Mouse (Mus musculus): ENCODE data around the gene Cfap45. TPM values are rescaled to one million over a fixed set of nuclear protein-coding genes. Genes with fewer than 3 reads are reported as not detected.

Gene Cfap45
- polyA plus RNA-seq, 1 experiment from 2014 or later: 1.1 TPM

GRCm38 (mm10) chr1:172484236-172484635 is 36.4 kb upstream of the Cfap45 start:
- H3K9me3 ChIP-seq: no peaks in the 10 kb centered on the region
- ATAC-seq (ENCODE audit: insufficient number of reproducible peaks, insufficient read depth, low FRiP score, low TSS enrichment): no peak
- H3K27me3 ChIP-seq: no peaks in the 10 kb centered on the region
- H3K36me3 ChIP-seq: peaks cover 11% of the 10 kb centered on the region; the same call in 1 of the 2 replicates
- 0 out of 2 replicates have a peak overlapping the region, but pooled peaks have one; percentile 6 for H3K9ac ChIP-seq
- H3K27ac ChIP-seq: no peak overlapping the region
- peak overlapping the region; percentile 68 for H3K4me3 ChIP-seq
- WGBS: 44% methylated on average over 11 of the region's 11 CpGs
- peak overlapping the region; percentile 86 for H3K4me2 ChIP-seq (replicated peaks)
- peaks cover 48% of the 10 kb centered on the region for H3K4me1 ChIP-seq

DNA sequence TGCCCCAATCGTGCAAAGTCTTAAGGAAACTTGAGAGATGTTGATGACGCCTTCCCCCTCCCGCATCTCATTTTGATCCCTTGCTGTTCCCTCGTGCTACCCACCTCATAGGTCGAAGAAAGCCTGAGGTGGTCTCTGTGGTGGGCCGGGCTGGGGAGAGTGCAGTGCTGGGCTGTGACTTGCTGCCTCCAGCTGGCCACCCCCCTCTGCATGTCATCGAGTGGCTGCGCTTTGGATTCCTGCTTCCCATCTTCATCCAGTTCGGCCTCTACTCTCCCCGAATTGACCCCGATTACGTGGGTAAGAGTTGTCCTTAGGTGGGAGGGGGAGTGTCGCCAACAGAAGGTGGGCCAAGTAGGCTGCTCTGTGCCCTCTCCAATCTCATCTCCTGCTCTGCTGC is 35.9 kb upstream of the Cfap45 start:
- no peaks in the 10 kb centered on the region for H3K9me3 ChIP-seq
- no peaks in the 10 kb centered on the region for H3K27me3 ChIP-seq
- peak overlapping the region; percentile 68 for H3K4me3 ChIP-seq
- no peak for ATAC-seq (ENCODE audit: insufficient number of reproducible peaks, insufficient read depth, low FRiP score, low TSS enrichment)
- H3K4me1 ChIP-seq: peaks cover 48% of the 10 kb centered on the region
- H3K36me3 ChIP-seq: peaks cover 15% of the 10 kb centered on the region; the same call in 1 of the 2 replicates
- WGBS: 52% methylated on average over 13 of the region's 13 CpGs
- no peak overlapping the region for H3K27ac ChIP-seq
- 0 out of 2 replicates have a peak overlapping the region, but pooled peaks have one; percentile 6 for H3K9ac ChIP-seq
- peak overlapping the region; percentile 86 for H3K4me2 ChIP-seq (replicated peaks)

GRCm38 (mm10) chr1:172485821-172486220 is 34.8 kb upstream of the Cfap45 start:
- Histone ChIP-seq H3K27me3 (no peaks in the 10 kb centered on the region), H3K4me3 (0 out of 2 replicates have a peak overlapping the region, but pooled peaks have one; percentile 9), H3K27ac (peak overlapping the region; percentile 24; the same call in 1 of the 2 replicates), H3K36me3 (peaks cover 15% of the 10 kb centered on the region; the same call in 1 of the 2 replicates), H3K9ac (no peak overlapping the region), H3K9me3 (no peaks in the 10 kb centered on the region), H3K4me2 (replicated peaks) (peak overlapping the region; percentile 86), H3K4me1 (peaks cover 53% of the 10 kb centered on the region)
- WGBS: 19% methylated on average over 6 of the region's 6 CpGs
- ATAC-seq (ENCODE audit: insufficient number of reproducible peaks, insufficient read depth, low FRiP score, low TSS enrichment): no peak

GRCm38 (mm10) chr1:172486236-172486635 is 34.4 kb upstream of the Cfap45 start:
- H3K9me3 ChIP-seq: no peaks in the 10 kb centered on the region
- peak overlapping the region; percentile 86 for H3K4me2 ChIP-seq (replicated peaks)
- H3K36me3 ChIP-seq: peaks cover 18% of the 10 kb centered on the region; the same call in 1 of the 2 replicates
- ATAC-seq (ENCODE audit: insufficient number of reproducible peaks, insufficient read depth, low FRiP score, low TSS enrichment): no peak
- peak overlapping the region; percentile 24; the same call in 1 of the 2 replicates for H3K27ac ChIP-seq
- H3K27me3 ChIP-seq: no peaks in the 10 kb centered on the region
- H3K9ac ChIP-seq: no peak overlapping the region
- WGBS: 29% methylated on average over 4 of the region's 4 CpGs
- H3K4me3 ChIP-seq: 0 out of 2 replicates have a peak overlapping the region, but pooled peaks have one; percentile 9
- peaks cover 53% of the 10 kb centered on the region for H3K4me1 ChIP-seq

- no peak for ATAC-seq (ENCODE audit: insufficient number of reproducible peaks, insufficient read depth, low FRiP score, low TSS enrichment)
- Histone ChIP-seq H3K4me3 (0 out of 2 replicates have a peak overlapping the region, but pooled peaks have one; percentile 9), H3K4me2 (replicated peaks) (peak overlapping the region; percentile 86), H3K27me3 (no peaks in the 10 kb centered on the region), H3K27ac (peak overlapping the region; percentile 24; the same call in 1 of the 2 replicates), H3K9ac (no peak overlapping the region), H3K9me3 (no peaks in the 10 kb centered on the region), H3K36me3 (peaks cover 22% of the 10 kb centered on the region; the same call in 1 of the 2 replicates), H3K4me1 (peaks cover 53% of the 10 kb centered on the region)
- WGBS: 59% methylated on average over 5 of the region's 5 CpGs
Observed at GRCm38 (mm10) chr1:172486651-172487050, 34.0 kb upstream of the Cfap45 start.

- Histone ChIP-seq H3K9ac (no peak overlapping the region), H3K9me3 (no peaks in the 10 kb centered on the region), H3K36me3 (peaks cover 33% of the 10 kb centered on the region; the same call in 1 of the 2 replicates), H3K4me1 (peaks cover 49% of the 10 kb centered on the region), H3K4me3 (no peak overlapping the region), H3K4me2 (replicated peaks) (no peak overlapping the region), H3K27ac (no peak overlapping the region), H3K27me3 (no peaks in the 10 kb centered on the region)
- WGBS: 75% methylated on average over 4 of the region's 4 CpGs
- ATAC-seq (ENCODE audit: insufficient number of reproducible peaks, insufficient read depth, low FRiP score, low TSS enrichment): no peak
Observed at GRCm38 (mm10) chr1:172487859-172488258, 32.7 kb upstream of the Cfap45 start.

- H3K36me3 ChIP-seq: peaks cover 42% of the 10 kb centered on the region
- 89% methylated on average over 7 of the region's 7 CpGs for WGBS
- no peak overlapping the region for H3K9ac ChIP-seq
- H3K4me1 ChIP-seq: peaks cover 39% of the 10 kb centered on the region
- no peak overlapping the region for H3K4me2 ChIP-seq (replicated peaks)
- H3K27ac ChIP-seq: no peak overlapping the region
- no peaks in the 10 kb centered on the region for H3K9me3 ChIP-seq
- ATAC-seq (ENCODE audit: insufficient number of reproducible peaks, insufficient read depth, low FRiP score, low TSS enrichment): no peak
- H3K4me3 ChIP-seq: no peak overlapping the region
- no peaks in the 10 kb centered on the region for H3K27me3 ChIP-seq
Observed at GRCm38 (mm10) chr1:172488831-172489230, 31.8 kb upstream of the Cfap45 start.

DNA sequence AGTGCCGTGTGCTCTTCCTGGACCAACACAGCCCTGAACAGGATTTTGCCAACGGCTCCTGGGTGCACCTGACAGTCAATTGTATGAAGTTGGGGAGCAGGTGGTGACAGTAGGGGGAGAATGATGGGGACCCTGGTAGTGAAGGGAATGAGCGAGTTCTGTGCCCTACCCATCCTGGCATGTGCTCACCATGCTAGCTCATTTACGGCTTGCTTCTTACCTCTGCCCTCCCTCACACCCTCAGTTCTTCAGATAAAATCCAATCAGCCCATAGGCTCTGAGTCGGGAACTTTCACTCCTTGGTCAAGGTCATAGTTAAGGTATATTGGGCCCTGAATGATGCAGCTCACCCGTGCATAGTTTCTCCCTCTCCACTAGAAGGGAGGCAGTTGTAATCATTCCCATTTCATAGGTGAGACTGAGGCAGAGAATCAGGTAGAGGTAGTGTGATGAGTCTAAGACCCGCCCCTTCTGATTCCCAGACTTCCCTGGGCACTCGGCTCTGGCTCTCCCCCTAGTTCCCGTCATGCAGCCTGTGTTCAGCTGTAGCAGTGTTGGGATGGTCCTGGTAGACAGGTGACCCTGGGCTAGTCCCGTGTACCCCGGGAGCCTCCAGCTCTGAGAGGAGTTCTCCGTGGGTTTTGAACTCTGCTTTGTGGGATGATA is 30.9 kb upstream of the Cfap45 start:
- no peak overlapping the region for H3K27ac ChIP-seq
- 0 out of 2 replicates have a peak, but pooled peaks have one; percentile 16 for ATAC-seq (ENCODE audit: insufficient number of reproducible peaks, insufficient read depth, low FRiP score, low TSS enrichment)
- no peak overlapping the region for H3K9ac ChIP-seq
- peaks cover 30% of the 10 kb centered on the region for H3K4me1 ChIP-seq
- WGBS: 59% methylated on average over 12 of the region's 12 CpGs
- H3K36me3 ChIP-seq: peaks cover 48% of the 10 kb centered on the region
- no peak overlapping the region for H3K4me3 ChIP-seq
- no peaks in the 10 kb centered on the region for H3K9me3 ChIP-seq
- H3K4me2 ChIP-seq (replicated peaks): peak overlapping the region; percentile 36; the same call in 1 of the 2 replicates
- H3K27me3 ChIP-seq: no peaks in the 10 kb centered on the region

- H3K4me1 ChIP-seq: peaks cover 25% of the 10 kb centered on the region
- H3K9ac ChIP-seq: no peak overlapping the region
- H3K4me3 ChIP-seq: peak overlapping the region; percentile 20; the same call in 1 of the 2 replicates
Observed at GRCm38 (mm10) chr1:172490261-172490661, 30.3 kb upstream of the Cfap45 start.

DNA sequence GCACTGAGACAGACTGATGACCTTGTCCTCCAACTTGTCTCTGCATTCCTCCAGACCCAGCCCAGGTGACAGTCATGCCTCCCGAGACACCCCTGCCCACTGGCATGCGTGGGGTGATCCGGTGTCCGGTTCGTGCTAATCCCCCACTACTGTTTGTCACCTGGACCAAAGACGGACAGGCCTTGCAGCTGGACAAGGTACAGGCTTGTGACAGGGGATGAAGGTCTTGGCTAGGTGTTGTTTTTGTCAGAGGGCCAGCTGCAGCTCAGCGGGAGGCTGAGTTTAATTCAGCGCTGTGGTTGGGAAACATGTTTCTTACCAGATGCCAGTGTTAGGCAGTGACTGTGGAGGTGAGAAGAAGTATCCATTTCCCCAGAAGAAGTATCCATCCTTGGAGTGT is 28.6 kb upstream of the Cfap45 start:
- no peak overlapping the region for H3K4me3 ChIP-seq
- no peaks in the 10 kb centered on the region for H3K9me3 ChIP-seq
- no peak overlapping the region for H3K9ac ChIP-seq
- no peak overlapping the region for H3K27ac ChIP-seq
- ATAC-seq (ENCODE audit: insufficient number of reproducible peaks, insufficient read depth, low FRiP score, low TSS enrichment): no peak
- H3K4me2 ChIP-seq (replicated peaks): no peak overlapping the region
- peaks cover 7% of the 10 kb centered on the region; the same call in 1 of the 2 replicates for H3K4me1 ChIP-seq
- peaks cover 71% of the 10 kb centered on the region for H3K36me3 ChIP-seq
- no peaks in the 10 kb centered on the region for H3K27me3 ChIP-seq
- WGBS: 85% methylated on average over 8 of the region's 8 CpGs

More at GRCm38 (mm10) chr1:172490261-172490661, 30.3 kb upstream of the Cfap45 start:
- Histone ChIP-seq H3K4me2 (replicated peaks) (peak overlapping the region; percentile 36; the same call in 1 of the 2 replicates), H3K36me3 (peaks cover 54% of the 10 kb centered on the region), H3K27me3 (no peaks in the 10 kb centered on the region), H3K27ac (no peak overlapping the region), H3K9me3 (no peaks in the 10 kb centered on the region)
- 0 out of 2 replicates have a peak, but pooled peaks have one; percentile 18 for ATAC-seq (ENCODE audit: insufficient number of reproducible peaks, insufficient read depth, low FRiP score, low TSS enrichment)
- WGBS: 13% methylated on average over 10 of the region's 10 CpGs

DNA sequence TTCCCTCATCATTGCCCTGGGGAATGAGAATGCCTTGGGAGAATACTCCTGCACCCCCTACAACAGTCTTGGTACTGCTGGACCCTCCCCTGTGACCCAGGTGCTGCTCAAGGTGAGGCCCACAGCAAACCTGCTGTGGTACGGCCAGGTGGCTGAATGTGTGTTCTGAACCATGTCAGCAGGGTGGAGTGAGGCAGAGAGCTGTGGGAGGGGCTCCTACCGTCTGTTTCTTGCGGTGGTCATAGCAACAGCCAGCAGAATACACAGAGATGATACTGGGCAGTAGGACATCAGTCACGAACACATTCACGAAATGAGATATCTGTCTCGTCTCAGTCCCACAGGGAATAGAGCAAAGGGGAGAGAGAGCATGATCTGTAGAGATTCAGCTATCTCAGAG is 27.1 kb upstream of the Cfap45 start:
- H3K27me3 ChIP-seq: no peaks in the 10 kb centered on the region

DNA sequence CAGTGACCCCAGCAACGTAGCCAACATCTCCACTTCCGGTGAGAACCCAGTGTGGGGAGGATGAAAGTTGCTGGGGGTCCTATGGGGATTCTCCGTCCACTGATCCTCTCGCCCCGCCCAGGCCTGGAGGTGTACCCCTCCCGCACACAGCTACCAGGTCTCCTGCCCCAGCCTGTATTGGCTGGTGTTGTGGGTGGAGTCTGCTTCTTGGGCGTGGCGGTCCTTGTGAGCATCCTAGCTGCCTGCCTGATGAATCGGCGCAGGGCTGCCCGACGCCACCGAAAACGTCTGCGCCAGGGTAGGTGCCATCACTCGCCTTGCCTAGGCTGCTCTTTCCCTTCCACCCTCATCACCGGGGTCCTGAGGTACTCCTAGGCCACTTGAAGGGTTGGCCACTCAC is 24.6 kb upstream of the Cfap45 start:
- no peak overlapping the region for H3K27ac ChIP-seq
- WGBS: 86% methylated on average over 17 of the region's 17 CpGs
- H3K4me2 ChIP-seq (replicated peaks): no peak overlapping the region
- ATAC-seq (ENCODE audit: insufficient number of reproducible peaks, insufficient read depth, low FRiP score, low TSS enrichment): no peak
- no peaks in the 10 kb centered on the region for H3K9me3 ChIP-seq
- no peak overlapping the region for H3K4me3 ChIP-seq
- H3K9ac ChIP-seq: no peak overlapping the region
- H3K4me1 ChIP-seq: peaks cover 12% of the 10 kb centered on the region
- H3K27me3 ChIP-seq: peaks cover 5% of the 10 kb centered on the region; the same call in 1 of the 2 replicates
- peaks cover 71% of the 10 kb centered on the region for H3K36me3 ChIP-seq

More for the DNA sequence above, 27.1 kb upstream of the Cfap45 start:
- Histone ChIP-seq H3K9ac (no peak overlapping the region), H3K4me3 (no peak overlapping the region), H3K36me3 (peaks cover 80% of the 10 kb centered on the region), H3K4me2 (replicated peaks) (no peak overlapping the region), H3K27ac (no peak overlapping the region), H3K9me3 (no peaks in the 10 kb centered on the region), H3K4me1 (peaks cover 4% of the 10 kb centered on the region; the same call in 1 of the 2 replicates)
- no peak for ATAC-seq (ENCODE audit: insufficient number of reproducible peaks, insufficient read depth, low FRiP score, low TSS enrichment)
- 82% methylated on average over 6 of the region's 6 CpGs for WGBS
